Mouse (Mus musculus) bone marrow macrophage, adult 2 months (primary cell): ENCODE data around the gene Ryk. TPM values are rescaled to one million over a fixed set of nuclear protein-coding genes. Genes with fewer than 3 reads are reported as not detected.
A peak's percentile ranks its signal among the peaks of the same experiment; 100 is the strongest.

Experiments
- H3K27ac ChIP-seq: 2 replicates; pipeline ENCODE4 v1.5.1; 2012; ENCODE audit warnings: low read depth, low read length; ENCODE audit not compliant: insufficient read depth
- H3K4me1 ChIP-seq: 2 replicates; pipeline ENCODE4 v1.6.1; 2012; ENCODE audit warnings: low read length; ENCODE audit not compliant: control insufficient read depth, insufficient read depth
- H3K4me3 ChIP-seq: 2 replicates; pipeline ENCODE4 v1.5.1; 2012; ENCODE audit warnings: mild to moderate bottlenecking, low read length, moderate library complexity; ENCODE audit not compliant: insufficient read depth
- CTCF ChIP-seq: IDR thresholded peaks from 2 replicates; pipeline ENCODE4 v1.5.1; 2012; ENCODE audit warnings: low read depth, mild to moderate bottlenecking, low read length, moderate library complexity
- POLR2A ChIP-seq: IDR thresholded peaks from 2 replicates; pipeline ENCODE4 v1.6.1; 2012; ENCODE audit warnings: mild to moderate bottlenecking, low read depth, low read length, borderline replicate concordance
- polyA plus RNA-seq: library from polyadenylated mRNA; stranded (reverse); fragments of >200 nt; gene quantifications from 2 replicates; pipeline ENCODE4 v1.2.4, GENCODE M21; 2012; ENCODE audit not compliant: missing spikeins, insufficient read depth, insufficient read length

Ryk gene
- polyA plus RNA-seq, 1 experiment = 1.2 TPM

- peaks cover 9% of the 10 kb centered on the region for H3K4me1 ChIP-seq
- H3K4me3 ChIP-seq = no peak overlapping the region
- H3K27ac ChIP-seq = no peak overlapping the region
- TF ChIP-seq CTCF (no peak), POLR2A (no peak)
Measured at GRCm38 (mm10) chr9:102831541-102831940, 3.2 kb upstream of the Ryk start.

GRCm38 (mm10) chr9:102834414-102834741, 339 bp upstream of the Ryk start:
- Histone ChIP-seq H3K4me3 (peak overlapping the region; percentile 72), H3K27ac (no peak overlapping the region), H3K4me1 (peaks cover 9% of the 10 kb centered on the region)
- no peak for TF ChIP-seq CTCF
- TF ChIP-seq POLR2A = no peak

GRCm38 (mm10) chr9:102836279-102836678, 1.6 kb downstream of the Ryk start:
- Histone ChIP-seq H3K27ac (no peak overlapping the region), H3K4me3 (no peak overlapping the region), H3K4me1 (peaks cover 15% of the 10 kb centered on the region)
- TF ChIP-seq POLR2A (no peak), CTCF (no peak)

GRCm38 (mm10) chr9:102840792-102841778, 6.4 kb downstream of the Ryk start:
- no peak overlapping the region for H3K27ac ChIP-seq
- H3K4me3 ChIP-seq = no peak overlapping the region
- TF ChIP-seq CTCF (no peak), POLR2A (no peak)
- H3K4me1 ChIP-seq = peaks cover 29% of the 10 kb centered on the region

- H3K27ac ChIP-seq = no peak overlapping the region
- no peak for TF ChIP-seq CTCF
- no peak for TF ChIP-seq POLR2A
- peaks cover 27% of the 10 kb centered on the region for H3K4me1 ChIP-seq
- H3K4me3 ChIP-seq = no peak overlapping the region
Measured at GRCm38 (mm10) chr9:102841832-102842231, 7.1 kb downstream of the Ryk start.

GRCm38 (mm10) chr9:102842498-102842897, 7.8 kb downstream of the Ryk start:
- Histone ChIP-seq H3K4me1 (peaks cover 27% of the 10 kb centered on the region), H3K27ac (no peak overlapping the region), H3K4me3 (no peak overlapping the region)
- no peak for TF ChIP-seq POLR2A
- TF ChIP-seq CTCF = no peak

GRCm38 (mm10) chr9:102843577-102843976, 8.9 kb downstream of the Ryk start:
- H3K4me1 ChIP-seq = peaks cover 30% of the 10 kb centered on the region
- no peak overlapping the region for H3K4me3 ChIP-seq

GRCm38 (mm10) chr9:102845851-102846250, 11.1 kb downstream of the Ryk start:
- no peak overlapping the region for H3K4me3 ChIP-seq
- peaks cover 26% of the 10 kb centered on the region for H3K4me1 ChIP-seq
- no peak for TF ChIP-seq CTCF
- no peak for TF ChIP-seq POLR2A
- no peak overlapping the region for H3K27ac ChIP-seq

More at GRCm38 (mm10) chr9:102843577-102843976, 8.9 kb downstream of the Ryk start:
- no peak overlapping the region for H3K27ac ChIP-seq
- TF ChIP-seq CTCF = no peak
- no peak for TF ChIP-seq POLR2A

- TF ChIP-seq CTCF (no peak), POLR2A (no peak)
- Histone ChIP-seq H3K27ac (no peak overlapping the region), H3K4me3 (no peak overlapping the region), H3K4me1 (peaks cover 23% of the 10 kb centered on the region)
Measured at GRCm38 (mm10) chr9:102846348-102846747, 11.6 kb downstream of the Ryk start.
